Mouse (Mus musculus): ENCODE data around the gene Ndufaf3.

GRCm38 (mm10) chr9:108571401-108571973 lies 4.3 kb upstream of the Ndufaf3 start:
- TF ChIP-seq CTCF (IDR thresholded peaks at IDR 0.05) = no peak
- TF ChIP-seq POLR2A (IDR thresholded peaks at IDR 0.05; ENCODE audit: insufficient read depth, low read depth, low read length) = no peak

All from heart, adult 2 months (tissue).